Mouse (Mus musculus): ENCODE data around the gene Vamp1.

DNA sequence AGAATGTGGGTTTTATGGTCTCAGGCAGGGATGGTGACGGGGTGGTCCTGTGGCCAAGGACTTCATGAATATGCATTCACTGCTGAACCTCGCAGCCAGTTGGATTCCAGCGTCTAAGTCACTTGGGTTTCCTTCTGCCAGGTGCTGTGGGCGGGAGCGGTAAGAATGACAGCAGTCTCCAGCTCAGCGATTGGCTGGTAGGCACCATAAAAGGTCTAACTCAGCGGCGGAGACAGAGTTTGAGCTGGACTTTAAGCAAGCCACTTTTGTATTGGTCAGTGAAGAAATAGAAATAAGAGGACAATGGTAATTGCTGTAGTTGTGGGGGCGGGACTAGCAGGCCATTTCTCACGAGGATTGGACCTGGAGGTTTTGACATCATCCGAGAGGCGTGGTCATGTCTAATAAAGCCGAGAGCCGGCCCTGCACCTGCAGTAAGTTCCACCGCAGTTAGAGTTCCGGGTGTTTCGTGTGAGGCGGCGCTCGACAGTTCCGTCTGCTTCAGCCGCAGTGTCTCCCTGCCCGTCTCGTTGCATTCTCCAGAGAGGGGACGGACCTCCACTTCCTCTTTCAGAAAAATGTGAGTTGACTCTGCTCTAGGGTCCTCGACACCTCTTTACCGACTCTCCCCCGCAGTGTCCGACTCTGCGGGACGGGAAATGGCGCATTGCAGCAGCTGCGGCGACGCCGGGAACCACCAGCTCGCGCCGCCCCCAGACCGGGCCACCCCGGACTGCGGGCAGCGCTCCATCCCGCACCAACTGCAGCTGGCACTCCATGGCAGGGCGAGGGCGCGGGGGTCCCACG, at the start of gene Vamp1:
- TF ChIP-seq CTCF (conservative IDR thresholded peaks at IDR 0.05; ENCODE audit: insufficient read depth, insufficient read length, low read depth, low read length) (no peak), POLR2A (IDR thresholded peaks at IDR 0.05; ENCODE audit: low read depth, low read length) (peak; percentile 99)
